Mouse (Mus musculus) intestine, embryonic 14.5 days (tissue): Measurements from ENCODE around the gene Arl14. TPM values are rescaled to one million over a fixed set of nuclear protein-coding genes. Genes with fewer than 3 reads are reported as not detected.
"Not testable (repeated sequence)": the region's sequence is repeated elsewhere in the genome, so short reads cannot be mapped to it uniquely, and the experiment has no call there.

ENCODE experiments used
- ATAC-seq: fragments of 200-750 bp; cut with Nextera tagmentation; replicated peaks from 2 replicates; pipeline ENCODE4 v1.8.0; 2017; ENCODE audit warnings: low read depth, moderate number of reproducible peaks, moderate TSS enrichment, moderate library complexity; ENCODE audit not compliant: low FRiP score, low TSS enrichment
- DNase-seq: peaks from one replicate; pipeline ENCODE4 v3.0.0-alpha.2; 2018; ENCODE audit warnings: low spot score
- H3K27ac ChIP-seq: fragments of 300-500 bp; sonication (generic); 2 replicates; pipeline ENCODE4 v1.5.1; 2014; ENCODE audit warnings: low read depth, mild to moderate bottlenecking, control low read depth
- H3K27me3 ChIP-seq: fragments of 300-500 bp; sonication (generic); replicated peaks from 2 replicates; pipeline ENCODE4 v1.6.1; 2014; ENCODE audit warnings: low read length, control low read depth; ENCODE audit not compliant: control insufficient read depth, insufficient read depth
- H3K36me3 ChIP-seq: fragments of 300-500 bp; sonication (generic); 2 replicates; pipeline ENCODE4 v1.6.1; 2014; ENCODE audit warnings: low read length, control low read depth; ENCODE audit not compliant: control insufficient read depth, insufficient read depth
- H3K4me1 ChIP-seq: fragments of 300-500 bp; sonication (generic); replicated peaks from 2 replicates; pipeline ENCODE4 v1.6.1; 2014; ENCODE audit warnings: low read length, control low read depth, mixed read lengths; ENCODE audit not compliant: control insufficient read depth, insufficient read depth
- H3K4me2 ChIP-seq: fragments of 300-500 bp; sonication (generic); 2 replicates; pipeline ENCODE4 v1.6.1; 2014; ENCODE audit warnings: low read length
- H3K4me3 ChIP-seq: fragments of 300-500 bp; sonication (generic); 2 replicates; pipeline ENCODE4 v1.5.1; 2014; ENCODE audit warnings: low read depth, low read length, control low read depth, mixed read lengths
- H3K9ac ChIP-seq: fragments of 300-500 bp; sonication (generic); 2 replicates; pipeline ENCODE4 v1.6.1; 2014; ENCODE audit warnings: mild to moderate bottlenecking, low read length
- H3K9me3 ChIP-seq: fragments of 300-500 bp; sonication (generic); 2 replicates; pipeline ENCODE4 v1.6.1; 2016; ENCODE audit warnings: low read length, control low read depth; ENCODE audit not compliant: control insufficient read depth
- WGBS: fragments of 180-500 bp; shearing (Covaris S2); extraction: QIAGEN DNeasy Blood & Tissue Kit; methylation state at CpG from one replicate; pipeline ENCODE4 v1.1.7; 2014; 5-methylcytosine and 5-hydroxymethylcytosine counted together
- polyA plus RNA-seq: library from polyadenylated mRNA; unstranded; fragments of >200 nt; fragmentation: Nextera tagmentation; extraction: Ambion mirVana; gene quantifications from 2 replicates; pipeline ENCODE4 v1.2.1, GENCODE M21; 2014

Arl14 gene
- polyA plus RNA-seq, 1 experiment from 2014 or later = 4.0 TPM

DNA sequence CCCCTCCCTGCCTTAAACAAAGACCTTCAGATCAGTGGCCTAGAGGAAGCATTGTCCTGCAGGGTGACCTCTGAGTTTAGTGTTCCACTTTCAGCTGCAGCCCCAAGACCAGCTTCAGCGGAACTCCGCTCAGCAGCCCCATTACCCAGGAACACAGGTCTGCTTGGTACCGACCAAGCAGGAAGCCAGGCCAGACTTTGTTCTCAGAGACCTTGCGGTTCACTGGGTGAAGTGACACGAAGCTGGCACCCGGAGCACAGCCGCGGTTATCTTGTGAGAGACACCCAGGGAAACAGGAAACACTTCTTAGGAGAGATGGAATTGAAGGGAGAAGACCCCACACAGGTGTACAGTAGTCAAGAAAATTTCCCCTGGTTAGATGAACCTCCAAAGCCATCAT lies 1.4 kb downstream of the Arl14 start:
- H3K9ac ChIP-seq = no peak overlapping the region
- 69% methylated on average over 8 of the region's 8 CpGs for WGBS
- H3K36me3 ChIP-seq = no peaks in the 10 kb centered on the region
- no peaks in the 10 kb centered on the region for H3K27me3 ChIP-seq
- no peak overlapping the region for H3K27ac ChIP-seq
- H3K9me3 ChIP-seq = no peaks in the 10 kb centered on the region
- H3K4me1 ChIP-seq = no peaks in the 10 kb centered on the region
- no peak overlapping the region for H3K4me3 ChIP-seq
- DNase-seq (no peak), ATAC-seq (no peak)
- peak overlapping the region; percentile 0; the same call in 1 of the 2 replicates for H3K4me2 ChIP-seq

DNA sequence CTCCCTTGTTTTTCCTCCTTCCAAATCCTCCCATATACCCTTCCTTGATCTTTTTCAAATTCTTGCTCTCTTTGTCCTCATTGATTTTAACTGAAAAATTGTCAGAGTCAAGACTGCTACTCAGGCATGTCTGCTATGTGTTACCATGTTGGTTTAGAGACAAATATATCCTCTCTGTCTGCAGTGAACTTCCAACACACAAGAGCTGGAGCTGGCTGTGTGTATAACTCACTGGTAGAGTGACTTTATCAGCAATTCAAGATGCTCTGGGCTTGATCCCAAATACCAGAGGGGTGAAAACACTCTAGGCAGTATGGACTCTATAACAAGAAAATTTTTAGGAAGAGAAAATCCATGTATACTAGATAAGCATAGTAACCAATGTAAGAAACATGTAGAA lies 2.8 kb downstream of the Arl14 start:
- no peak for ATAC-seq
- no peak overlapping the region for H3K4me3 ChIP-seq

DNA sequence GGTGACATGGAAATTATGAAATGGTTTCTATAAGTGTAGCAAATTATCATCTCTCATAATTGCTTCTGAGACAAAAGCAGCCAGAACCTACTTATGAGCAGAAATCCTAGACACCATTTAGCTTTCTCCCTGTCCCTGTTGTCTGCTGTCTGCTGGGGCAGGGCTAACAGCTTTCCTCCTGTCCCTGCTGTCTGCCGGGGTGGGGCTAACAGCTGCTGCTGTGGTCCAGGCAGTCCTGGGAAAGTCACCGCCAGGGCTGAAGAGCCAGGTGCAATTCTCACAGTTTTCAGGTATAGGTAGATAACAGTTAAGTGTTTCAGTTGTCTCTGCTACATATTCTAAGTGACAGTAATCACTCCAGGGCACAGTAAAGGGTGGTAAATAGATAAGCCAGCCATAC lies 4.3 kb downstream of the Arl14 start:
- Histone ChIP-seq H3K27ac (no peak overlapping the region), H3K27me3 (no peaks in the 10 kb centered on the region), H3K4me1 (no peaks in the 10 kb centered on the region), H3K9ac (no peak overlapping the region), H3K4me3 (no peak overlapping the region), H3K4me2 (no peak overlapping the region), H3K36me3 (no peaks in the 10 kb centered on the region), H3K9me3 (no peaks in the 10 kb centered on the region)
- WGBS = 58% methylated on average over 2 of the region's 2 CpGs
- no peak for ATAC-seq
- DNase-seq = no peak

More for the DNA sequence above, 2.8 kb downstream of the Arl14 start:
- H3K27me3 ChIP-seq = no peaks in the 10 kb centered on the region
- H3K27ac ChIP-seq = no peak overlapping the region
- no peaks in the 10 kb centered on the region for H3K36me3 ChIP-seq
- no peaks in the 10 kb centered on the region for H3K4me1 ChIP-seq
- H3K9me3 ChIP-seq = no peaks in the 10 kb centered on the region
- no peak overlapping the region for H3K9ac ChIP-seq
- no peak overlapping the region for H3K4me2 ChIP-seq
- no peak for DNase-seq

DNA sequence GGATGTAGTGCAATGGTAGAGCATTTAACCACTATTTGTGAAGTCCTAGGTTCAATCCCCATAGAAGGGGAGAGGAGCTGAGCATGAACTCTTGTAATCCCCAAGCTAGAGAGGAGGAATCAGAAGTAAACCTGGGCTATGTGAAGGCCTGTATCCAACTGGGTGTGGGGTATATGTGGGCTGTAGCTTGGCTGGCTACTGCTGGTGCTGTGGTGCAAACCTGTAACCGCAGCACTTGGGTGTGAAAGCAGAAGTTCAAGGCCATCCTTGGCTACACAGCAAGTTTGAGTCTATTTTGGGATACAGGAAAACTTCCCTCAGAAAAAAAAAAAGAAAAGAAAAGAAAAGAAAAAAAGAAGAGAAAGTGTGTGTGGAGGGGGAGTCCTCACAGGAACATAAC lies 5.8 kb downstream of the Arl14 start:
- H3K36me3 ChIP-seq = no peaks in the 10 kb centered on the region
- H3K27ac ChIP-seq = no peak overlapping the region
- no peaks in the 10 kb centered on the region for H3K27me3 ChIP-seq
- no peaks in the 10 kb centered on the region for H3K4me1 ChIP-seq
- ATAC-seq (no peak), DNase-seq (no peak)
- no peak overlapping the region for H3K9ac ChIP-seq
- H3K4me3 ChIP-seq = no peak overlapping the region
- 79% methylated on average over 1 of the region's 1 CpGs for WGBS
- no peak overlapping the region for H3K4me2 ChIP-seq
- H3K9me3 ChIP-seq = no peaks in the 10 kb centered on the region

DNA sequence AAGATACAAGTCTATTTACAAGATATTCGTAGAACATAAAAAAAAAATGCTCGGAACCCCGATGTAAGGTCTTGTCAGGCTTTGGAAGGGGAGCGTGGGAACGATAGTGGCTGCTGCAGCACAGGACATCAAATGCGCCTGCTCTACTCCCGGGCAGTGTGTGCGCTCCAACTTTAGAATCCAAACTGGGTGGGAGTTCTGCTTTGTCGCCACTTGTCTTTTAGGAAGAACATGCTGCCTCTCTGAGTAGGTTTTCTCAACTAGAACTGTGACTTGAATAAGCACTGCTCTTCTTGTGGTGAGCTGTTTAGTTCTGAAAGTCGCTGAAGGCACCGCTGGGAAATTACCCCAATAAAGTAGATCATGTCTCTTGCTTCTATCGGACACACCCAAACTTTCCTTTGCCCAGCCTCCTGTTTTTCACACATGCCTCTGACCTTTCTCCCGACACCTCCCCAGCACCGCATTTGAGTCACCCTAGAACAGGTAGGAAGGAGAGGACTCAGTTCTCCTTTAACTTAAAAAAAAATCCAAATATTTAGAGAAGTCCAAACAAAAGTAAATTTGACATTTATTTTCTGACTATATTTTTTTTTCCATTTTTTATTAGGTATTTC lies 9.4 kb downstream of the Arl14 start:
- no peak overlapping the region for H3K9ac ChIP-seq
- H3K9me3 ChIP-seq = no peaks in the 10 kb centered on the region
- H3K4me3 ChIP-seq = no peak overlapping the region
- 81% methylated on average over 14 of the region's 14 CpGs for WGBS
- no peaks in the 10 kb centered on the region for H3K36me3 ChIP-seq
- H3K27ac ChIP-seq = no peak overlapping the region
- H3K4me1 ChIP-seq = no peaks in the 10 kb centered on the region
- ATAC-seq = no peak
- no peaks in the 10 kb centered on the region for H3K27me3 ChIP-seq
- no peak for DNase-seq
- no peak overlapping the region for H3K4me2 ChIP-seq

DNA sequence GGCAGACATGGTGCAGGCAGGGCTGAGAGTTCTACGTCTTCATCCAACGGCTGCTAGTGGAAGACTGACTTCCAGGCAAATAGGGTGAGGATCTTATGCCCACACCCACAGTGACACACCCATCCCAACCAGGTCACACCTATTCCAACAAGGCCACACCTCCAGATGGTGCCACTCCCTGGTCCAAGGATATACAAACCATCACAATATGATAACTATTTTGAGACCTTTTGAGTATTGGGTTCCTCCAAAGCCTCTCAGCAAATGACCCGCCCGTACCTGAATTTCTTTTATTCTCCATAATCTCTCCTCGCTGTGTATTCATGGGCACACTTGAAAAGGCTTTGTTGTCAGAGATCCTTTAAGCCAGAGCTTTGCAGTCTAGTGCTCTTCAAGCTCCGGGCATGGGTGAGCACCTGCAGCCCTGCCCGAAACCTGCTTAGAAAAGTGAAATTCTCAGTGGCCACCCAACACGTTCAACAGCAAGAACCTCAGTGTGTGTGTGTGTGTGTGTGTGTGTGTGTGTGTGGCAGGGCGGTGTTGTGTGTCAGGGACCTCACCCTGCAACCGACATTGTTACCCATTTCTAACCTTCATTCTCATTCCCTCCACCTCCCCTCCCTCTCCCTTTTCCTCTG lies 11.5 kb downstream of the Arl14 start:
- H3K4me3 ChIP-seq, H3K9me3 ChIP-seq, H3K27me3 ChIP-seq, H3K27ac ChIP-seq, H3K4me1 ChIP-seq, H3K4me2 ChIP-seq, H3K9ac ChIP-seq, H3K36me3 ChIP-seq, DNase-seq, ATAC-seq: not testable (repeated sequence)
- 90% methylated on average over 10 of the region's 10 CpGs for WGBS

DNA sequence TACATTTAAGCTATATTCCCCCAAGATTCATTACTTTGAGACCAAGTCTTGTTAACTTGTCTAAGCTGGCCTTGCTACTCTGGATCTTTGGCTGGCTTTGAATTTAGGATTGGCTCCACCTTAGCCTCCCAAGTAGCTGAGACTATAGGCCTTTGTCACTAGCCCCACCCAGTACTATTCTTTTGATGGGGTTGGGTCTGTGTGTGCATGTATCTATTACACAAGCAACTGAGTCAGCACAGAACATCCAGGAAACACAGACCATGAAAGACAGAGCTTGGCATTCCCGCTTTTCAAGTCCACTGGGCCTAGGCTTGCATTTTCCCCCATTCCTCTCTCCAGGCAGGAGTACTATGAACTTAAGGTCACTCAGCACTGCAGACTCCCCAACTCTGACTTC lies 12.3 kb downstream of the Arl14 start:
- Histone ChIP-seq H3K9ac (no peak overlapping the region), H3K4me2 (no peak overlapping the region), H3K27ac (no peak overlapping the region), H3K4me1 (no peaks in the 10 kb centered on the region), H3K9me3 (no peaks in the 10 kb centered on the region), H3K36me3 (no peaks in the 10 kb centered on the region), H3K27me3 (no peaks in the 10 kb centered on the region), H3K4me3 (no peak overlapping the region)
- DNase-seq (no peak), ATAC-seq (no peak)
- WGBS = 95% methylated on average over 1 of the region's 1 CpGs

DNA sequence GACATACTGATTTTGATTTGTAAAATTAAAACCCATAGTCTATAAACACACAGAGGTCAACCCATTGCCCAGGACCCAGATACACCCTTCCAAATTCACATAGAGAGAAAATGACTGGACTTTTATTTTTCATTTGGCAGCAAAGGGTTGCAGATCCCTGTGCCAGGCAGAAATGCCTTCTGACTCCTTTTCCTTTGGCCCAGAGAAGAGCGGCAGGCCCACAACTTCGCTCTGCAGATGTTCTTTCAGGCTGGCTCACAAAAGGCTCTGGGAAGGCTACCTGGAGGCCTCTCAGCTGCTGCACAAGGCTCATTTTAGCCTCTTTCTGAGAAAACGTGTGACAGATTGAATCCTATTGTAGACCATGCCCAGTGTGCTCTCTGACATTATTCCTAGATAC lies 13.6 kb downstream of the Arl14 start:
- Histone ChIP-seq H3K27me3 (no peaks in the 10 kb centered on the region), H3K27ac (no peak overlapping the region), H3K9me3 (no peaks in the 10 kb centered on the region), H3K36me3 (no peaks in the 10 kb centered on the region), H3K9ac (no peak overlapping the region), H3K4me1 (no peaks in the 10 kb centered on the region), H3K4me3 (no peak overlapping the region), H3K4me2 (no peak overlapping the region)
- 84% methylated on average over 3 of the region's 3 CpGs for WGBS
- ATAC-seq (no peak), DNase-seq (no peak)

DNA sequence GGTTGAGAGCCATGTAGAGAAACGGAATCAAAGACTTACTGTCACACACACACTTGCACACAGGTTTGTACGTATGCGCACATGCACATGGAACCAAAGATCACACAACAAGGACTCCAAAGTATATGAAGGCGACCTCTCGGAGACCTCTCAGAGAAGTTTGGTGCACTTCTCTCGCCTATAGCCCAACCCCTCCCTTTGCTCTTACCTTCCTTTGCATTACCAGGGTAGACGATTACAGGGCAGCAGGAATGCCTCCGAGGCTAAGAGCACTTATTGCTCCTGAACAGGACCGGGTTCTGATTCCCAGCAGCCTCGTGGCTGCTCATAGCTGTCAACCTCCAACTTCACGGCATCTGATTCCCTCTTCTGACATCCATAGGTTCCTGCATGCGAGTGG lies 14.3 kb downstream of the Arl14 start:
- no peaks in the 10 kb centered on the region for H3K9me3 ChIP-seq
- H3K9ac ChIP-seq = no peak overlapping the region
- WGBS = 87% methylated on average over 12 of the region's 12 CpGs
- H3K4me3 ChIP-seq = no peak overlapping the region
- H3K36me3 ChIP-seq = no peaks in the 10 kb centered on the region
- no peaks in the 10 kb centered on the region for H3K27me3 ChIP-seq
- H3K27ac ChIP-seq = no peak overlapping the region
- DNase-seq = no peak
- H3K4me1 ChIP-seq = no peaks in the 10 kb centered on the region
- ATAC-seq = no peak
- H3K4me2 ChIP-seq = no peak overlapping the region
